Mouse (Mus musculus) neural tube, embryonic 14.5 days (tissue): Measurements from ENCODE around the gene Rnf126. TPM values are rescaled to one million over a fixed set of nuclear protein-coding genes. Genes with fewer than 3 reads are reported as not detected.

ENCODE experiments used
- ATAC-seq: fragments of 200-750 bp; cut with Nextera tagmentation; 2 replicates; pipeline ENCODE4 v1.8.0; 2017; ENCODE audit warnings: low read depth, mild to moderate bottlenecking, moderate TSS enrichment, moderate library complexity
- H3K27ac ChIP-seq: fragments of 300-500 bp; sonication (generic); 2 replicates; pipeline ENCODE4 v1.5.1; 2014; ENCODE audit warnings: low read depth, mild to moderate bottlenecking, control low read depth, low read length, moderate library complexity, mixed read lengths
- H3K27me3 ChIP-seq: fragments of 300-500 bp; sonication (generic); 2 replicates; pipeline ENCODE4 v1.6.1; 2014; ENCODE audit warnings: low read length; ENCODE audit not compliant: control insufficient read depth, insufficient read depth
- H3K36me3 ChIP-seq: fragments of 300-500 bp; sonication (generic); 2 replicates; pipeline ENCODE4 v1.6.1; 2014; ENCODE audit warnings: low read length, mixed read lengths; ENCODE audit not compliant: control insufficient read depth, insufficient read depth
- H3K4me1 ChIP-seq: fragments of 300-500 bp; sonication (generic); 2 replicates; pipeline ENCODE4 v1.6.1; 2014; ENCODE audit warnings: low read length; ENCODE audit not compliant: control insufficient read depth, insufficient read depth
- H3K4me2 ChIP-seq: fragments of 300-500 bp; sonication (generic); 2 replicates; pipeline ENCODE4 v1.6.1; 2014; ENCODE audit warnings: mild to moderate bottlenecking, low read depth, low read length, control low read depth
- H3K4me3 ChIP-seq: fragments of 300-500 bp; sonication (generic); 2 replicates; pipeline ENCODE4 v1.5.1; 2014; ENCODE audit warnings: low read depth, low read length, control low read depth, mixed read lengths
- H3K9ac ChIP-seq: fragments of 300-500 bp; sonication (generic); replicated peaks from 2 replicates; pipeline ENCODE4 v1.6.1; 2014; ENCODE audit warnings: low read depth, mild to moderate bottlenecking, control low read depth, low read length, mixed read lengths
- H3K9me3 ChIP-seq: fragments of 300-500 bp; sonication (generic); 2 replicates; pipeline ENCODE4 v1.6.1; 2016; ENCODE audit warnings: low read length; ENCODE audit not compliant: control insufficient read depth
- WGBS: fragments of 180-500 bp; shearing (Covaris S2); extraction: QIAGEN DNeasy Blood & Tissue Kit; methylation state at CpG from one replicate; pipeline ENCODE4 v1.1.7; 2014; 5-methylcytosine and 5-hydroxymethylcytosine counted together
- polyA plus RNA-seq: library from polyadenylated mRNA; unstranded; fragments of >200 nt; fragmentation: Nextera tagmentation; extraction: Ambion mirVana; gene quantifications from 2 replicates; pipeline ENCODE4 v1.2.1, GENCODE M21; 2014

Rnf126 gene
- polyA plus RNA-seq, 1 experiment from 2014 or later, result 93.7 TPM

GRCm38 (mm10) chr10:79736706-79737105 lies 30.0 kb downstream of the Rnf126 start:
- Histone ChIP-seq H3K4me3 (no peak overlapping the region), H3K9me3 (peaks cover 10% of the 10 kb centered on the region), H3K9ac (no peak overlapping the region), H3K4me2 (no peak overlapping the region), H3K4me1 (no peaks in the 10 kb centered on the region), H3K27me3 (no peaks in the 10 kb centered on the region), H3K27ac (no peak overlapping the region), H3K36me3 (peaks cover 74% of the 10 kb centered on the region)
- 89% methylated on average over 8 of the region's 14 CpGs for WGBS
- ATAC-seq, result no peak

GRCm38 (mm10) chr10:79735361-79735760 lies 31.4 kb downstream of the Rnf126 start:
- Histone ChIP-seq H3K4me1 (no peaks in the 10 kb centered on the region), H3K36me3 (peaks cover 63% of the 10 kb centered on the region), H3K27ac (no peak overlapping the region), H3K9ac (no peak overlapping the region), H3K27me3 (no peaks in the 10 kb centered on the region), H3K9me3 (peaks cover 10% of the 10 kb centered on the region), H3K4me2 (no peak overlapping the region), H3K4me3 (no peak overlapping the region)
- ATAC-seq, result no peak
- WGBS, result 29% methylated on average over 48 of the region's 52 CpGs

- H3K27me3 ChIP-seq, result no peaks in the 10 kb centered on the region
- no peak for ATAC-seq
- no peak overlapping the region for H3K9ac ChIP-seq
- H3K27ac ChIP-seq, result no peak overlapping the region
- no peak overlapping the region for H3K4me2 ChIP-seq
- no peaks in the 10 kb centered on the region for H3K4me1 ChIP-seq
- 96% methylated on average over 15 of the region's 15 CpGs for WGBS
- peaks cover 48% of the 10 kb centered on the region for H3K36me3 ChIP-seq
- no peak overlapping the region for H3K4me3 ChIP-seq
- no peaks in the 10 kb centered on the region for H3K9me3 ChIP-seq
Observed at GRCm38 (mm10) chr10:79733847-79734246, 32.9 kb downstream of the Rnf126 start.

DNA sequence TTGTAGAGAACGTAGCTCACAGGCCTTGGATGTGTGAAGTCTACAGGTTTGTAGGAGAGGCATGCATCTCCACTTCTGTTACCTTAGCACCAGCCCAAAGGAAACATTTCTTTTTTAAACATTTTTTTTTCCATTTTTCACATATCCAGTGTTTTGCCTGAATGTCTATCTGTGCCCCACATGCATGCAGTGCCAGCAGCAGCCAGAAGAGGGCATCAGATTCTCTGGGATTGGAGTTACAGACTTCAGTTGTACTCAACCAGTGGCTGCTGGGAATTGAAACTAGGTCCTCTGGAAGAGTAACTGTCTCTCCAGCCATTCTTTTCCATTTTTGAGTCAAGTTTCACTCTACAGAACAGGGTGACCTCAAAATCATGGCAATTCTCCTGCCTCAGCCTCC lies 34.3 kb downstream of the Rnf126 start:
- WGBS, result 94% methylated on average over 1 of the region's 1 CpGs
- H3K4me3 ChIP-seq, result no peak overlapping the region
- H3K4me1 ChIP-seq, result no peaks in the 10 kb centered on the region
- H3K36me3 ChIP-seq, result peaks cover 36% of the 10 kb centered on the region; the same call in 1 of the 2 replicates
- no peaks in the 10 kb centered on the region for H3K9me3 ChIP-seq
- no peaks in the 10 kb centered on the region for H3K27me3 ChIP-seq
- H3K4me2 ChIP-seq, result no peak overlapping the region
- no peak overlapping the region for H3K9ac ChIP-seq
- no peak overlapping the region for H3K27ac ChIP-seq
- no peak for ATAC-seq

DNA sequence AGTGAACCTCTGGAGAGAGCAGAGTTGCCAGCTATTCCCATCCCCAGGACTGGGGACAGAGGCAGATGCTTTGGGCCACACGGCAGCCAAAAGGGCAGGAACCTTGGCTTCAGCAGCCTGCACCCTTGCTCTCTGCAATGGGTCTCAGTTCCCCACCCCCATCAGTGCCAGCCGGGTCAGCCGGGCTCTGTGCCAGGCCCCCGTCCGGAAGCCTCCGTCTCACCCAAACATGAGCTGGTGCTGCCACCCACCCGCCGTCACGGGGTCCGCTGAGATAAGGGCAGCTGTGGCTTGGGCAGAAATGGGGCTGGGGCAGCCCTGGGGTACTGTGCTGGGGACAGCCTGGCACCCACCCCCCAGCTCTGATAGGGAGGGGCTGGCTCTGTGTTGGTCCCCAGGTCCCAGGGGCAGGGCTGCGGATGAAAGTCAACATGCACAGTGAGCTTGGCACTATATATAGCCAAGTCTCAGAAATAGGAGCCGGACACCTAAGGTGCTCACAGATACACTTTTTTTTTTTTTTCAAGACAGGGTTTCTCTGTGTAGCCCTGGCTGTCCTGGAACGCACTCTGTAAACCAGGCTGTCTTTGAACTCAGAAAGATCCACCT lies 37.3 kb downstream of the Rnf126 start:
- Histone ChIP-seq H3K27ac (no peak overlapping the region), H3K9ac (no peak overlapping the region)
- 0 out of 2 replicates have a peak, but pooled peaks have one; percentile 5 for ATAC-seq

DNA sequence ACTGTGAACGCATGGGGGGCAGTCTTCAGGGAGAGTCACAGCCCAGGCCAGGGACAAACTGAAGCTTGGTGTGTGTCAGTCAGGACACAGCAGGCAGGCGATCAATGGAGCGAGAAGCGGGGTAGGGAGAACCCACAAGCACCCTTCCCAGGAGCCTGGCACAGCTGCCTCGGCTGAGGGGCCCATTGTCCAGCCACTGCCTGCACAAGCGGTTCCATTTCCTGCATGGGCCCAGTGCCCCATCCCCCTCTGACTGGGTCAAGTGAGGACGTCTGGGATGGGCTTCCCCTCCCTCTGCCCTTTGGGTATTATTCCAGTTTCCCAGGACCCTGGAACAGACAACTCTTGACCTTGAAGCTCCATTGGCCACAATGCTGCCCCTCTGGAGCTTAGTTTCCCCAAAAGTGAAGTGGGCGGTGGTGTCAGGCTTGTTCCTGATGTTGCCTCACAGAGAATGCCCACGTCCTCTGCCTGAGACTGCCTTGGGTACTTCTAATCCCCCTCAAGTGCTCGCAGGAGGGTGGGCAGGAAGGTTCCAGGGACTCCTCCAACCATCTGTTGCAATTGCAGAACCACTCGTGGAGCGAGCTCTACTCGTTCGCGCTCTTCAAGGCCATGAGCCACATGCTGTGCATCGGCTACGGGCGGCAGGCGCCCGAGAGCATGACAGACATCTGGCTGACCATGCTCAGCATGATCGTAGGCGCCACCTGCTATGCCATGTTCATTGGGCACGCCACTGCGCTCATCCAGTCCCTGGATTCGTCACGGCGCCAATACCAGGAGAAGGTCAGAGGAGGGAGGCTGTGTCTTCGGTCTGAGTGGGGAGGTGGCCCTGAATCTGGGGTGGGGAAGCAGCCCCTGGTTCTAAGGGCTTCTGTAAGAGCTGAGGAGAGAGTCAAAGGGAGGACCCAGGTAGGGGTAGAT lies 38.2 kb downstream of the Rnf126 start:
- H3K4me1 ChIP-seq, result no peaks in the 10 kb centered on the region
- WGBS, result 71% methylated on average over 28 of the region's 28 CpGs
- no peak overlapping the region for H3K9ac ChIP-seq

More for the DNA sequence above, 37.3 kb downstream of the Rnf126 start:
- Histone ChIP-seq H3K36me3 (peaks cover 12% of the 10 kb centered on the region; the same call in 1 of the 2 replicates), H3K27me3 (no peaks in the 10 kb centered on the region), H3K4me2 (no peak overlapping the region), H3K4me1 (no peaks in the 10 kb centered on the region), H3K4me3 (no peak overlapping the region), H3K9me3 (no peaks in the 10 kb centered on the region)
- WGBS, result 78% methylated on average over 13 of the region's 13 CpGs

GRCm38 (mm10) chr10:79726090-79726489 lies 40.7 kb downstream of the Rnf126 start:
- ATAC-seq, result no peak
- Histone ChIP-seq H3K9ac (no peak overlapping the region), H3K9me3 (no peaks in the 10 kb centered on the region), H3K27me3 (no peaks in the 10 kb centered on the region), H3K27ac (no peak overlapping the region), H3K4me3 (no peak overlapping the region), H3K4me2 (no peak overlapping the region), H3K4me1 (no peaks in the 10 kb centered on the region), H3K36me3 (no peaks in the 10 kb centered on the region)
- 43% methylated on average over 11 of the region's 11 CpGs for WGBS

More for the DNA sequence above, 38.2 kb downstream of the Rnf126 start:
- Histone ChIP-seq H3K4me3 (no peak overlapping the region), H3K27ac (no peak overlapping the region), H3K36me3 (peaks cover 3% of the 10 kb centered on the region; the same call in 1 of the 2 replicates), H3K4me2 (no peak overlapping the region), H3K9me3 (no peaks in the 10 kb centered on the region), H3K27me3 (no peaks in the 10 kb centered on the region)
- ATAC-seq, result no peak

DNA sequence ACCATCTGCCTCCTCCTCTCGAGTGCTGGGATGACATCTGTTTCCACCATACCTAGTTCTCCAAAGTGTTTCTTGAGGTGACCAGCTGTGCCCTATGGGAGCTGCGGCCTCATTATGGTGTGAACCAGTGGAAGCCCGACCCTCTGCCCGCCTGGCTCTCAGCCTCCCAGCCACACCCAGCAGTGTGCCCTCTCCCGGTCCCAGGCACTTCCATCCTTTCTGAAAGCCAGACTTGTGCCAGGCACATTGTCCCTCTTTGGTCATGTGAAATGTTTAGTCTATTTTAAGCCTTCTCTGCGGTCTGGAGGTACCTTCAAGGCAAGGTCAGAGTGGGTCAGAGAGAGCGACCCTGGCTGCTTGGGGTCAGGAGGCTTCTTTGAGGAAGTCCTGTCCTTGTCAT lies 43.1 kb downstream of the Rnf126 start:
- Histone ChIP-seq H3K9me3 (no peaks in the 10 kb centered on the region), H3K36me3 (no peaks in the 10 kb centered on the region), H3K9ac (no peak overlapping the region), H3K4me1 (no peaks in the 10 kb centered on the region), H3K4me2 (no peak overlapping the region), H3K27me3 (0 out of 2 replicates have a peak, but pooled peaks cover 3% of the 10 kb centered on the region), H3K27ac (no peak overlapping the region), H3K4me3 (no peak overlapping the region)
- 85% methylated on average over 7 of the region's 7 CpGs for WGBS
- ATAC-seq, result no peak

DNA sequence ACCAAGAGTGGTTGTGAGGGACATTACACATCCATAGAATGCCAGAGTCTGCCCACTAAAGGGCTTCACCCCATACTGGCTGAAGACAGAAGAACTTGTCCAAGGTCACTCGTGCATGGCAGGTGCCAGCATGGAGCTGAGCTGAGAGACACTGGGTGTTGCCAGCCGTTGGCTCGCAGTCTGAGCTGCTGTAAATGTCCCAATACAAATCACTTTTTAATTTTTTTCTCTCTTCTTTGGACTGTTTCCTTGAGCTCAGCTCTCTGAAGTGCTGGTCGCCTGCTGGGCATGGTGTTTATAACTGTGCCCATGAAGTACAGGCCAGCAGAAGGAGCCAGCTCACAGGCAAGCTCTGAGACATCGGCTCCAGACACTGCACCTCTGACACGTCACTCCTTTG lies 43.7 kb downstream of the Rnf126 start:
- H3K9ac ChIP-seq, result no peak overlapping the region
- H3K4me3 ChIP-seq, result no peak overlapping the region
- H3K4me1 ChIP-seq, result no peaks in the 10 kb centered on the region
- no peaks in the 10 kb centered on the region for H3K36me3 ChIP-seq
- H3K9me3 ChIP-seq, result no peaks in the 10 kb centered on the region
- 65% methylated on average over 6 of the region's 6 CpGs for WGBS
- H3K27me3 ChIP-seq, result peaks cover 10% of the 10 kb centered on the region
- H3K27ac ChIP-seq, result no peak overlapping the region
- H3K4me2 ChIP-seq, result no peak overlapping the region
- no peak for ATAC-seq
